Mouse (Mus musculus): ENCODE measurements around the gene Lhx5. TPM values are rescaled to one million over a fixed set of nuclear protein-coding genes. Genes with fewer than 3 reads are reported as not detected.

The Lhx5 gene
- polyA plus RNA-seq (2017; shearing (Covaris generic)): under 1 TPM in 1 of 2 experiments, not detected in 1; 0.33 TPM

DNA sequence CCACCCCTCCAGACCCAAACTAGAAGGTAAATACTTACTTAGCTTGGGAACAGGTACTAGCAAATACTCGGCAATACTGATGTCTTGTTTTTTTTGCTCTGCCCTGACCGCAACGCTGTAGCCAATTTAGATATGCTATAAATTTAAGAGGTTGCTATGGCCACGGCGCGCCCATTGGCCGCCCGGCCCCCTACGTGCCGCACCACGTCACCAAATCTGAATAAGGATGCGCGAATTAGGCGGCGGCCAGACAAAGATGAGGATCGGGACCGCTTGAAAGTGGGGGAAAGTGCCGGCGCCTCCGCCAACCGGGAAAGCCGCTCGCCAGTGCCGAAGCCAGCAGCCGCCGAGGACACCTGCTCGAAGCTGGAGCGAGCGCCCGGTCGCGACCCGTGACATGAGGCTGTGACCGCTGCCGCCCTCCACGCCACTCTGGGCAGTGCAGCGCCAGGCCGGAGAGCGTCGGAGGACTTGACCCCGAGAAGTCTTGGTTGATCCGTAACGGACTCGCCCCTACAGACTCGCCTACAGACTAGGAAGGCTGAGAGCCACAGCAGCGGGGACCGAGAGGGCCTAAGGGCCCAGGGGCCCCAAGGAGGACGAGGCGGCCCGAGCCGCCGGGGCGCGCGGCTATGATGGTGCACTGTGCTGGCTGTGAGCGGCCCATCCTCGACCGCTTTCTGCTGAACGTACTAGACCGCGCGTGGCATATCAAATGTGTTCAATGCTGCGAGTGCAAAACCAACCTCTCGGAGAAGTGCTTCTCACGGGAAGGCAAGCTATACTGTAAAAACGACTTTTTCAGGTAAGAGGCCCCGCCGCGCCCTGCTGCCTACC is at the start of gene Lhx5:
TSS of gene Lhx5 (plus strand) at position 51 of the 837 bp plus-strand sequence.

DNA sequence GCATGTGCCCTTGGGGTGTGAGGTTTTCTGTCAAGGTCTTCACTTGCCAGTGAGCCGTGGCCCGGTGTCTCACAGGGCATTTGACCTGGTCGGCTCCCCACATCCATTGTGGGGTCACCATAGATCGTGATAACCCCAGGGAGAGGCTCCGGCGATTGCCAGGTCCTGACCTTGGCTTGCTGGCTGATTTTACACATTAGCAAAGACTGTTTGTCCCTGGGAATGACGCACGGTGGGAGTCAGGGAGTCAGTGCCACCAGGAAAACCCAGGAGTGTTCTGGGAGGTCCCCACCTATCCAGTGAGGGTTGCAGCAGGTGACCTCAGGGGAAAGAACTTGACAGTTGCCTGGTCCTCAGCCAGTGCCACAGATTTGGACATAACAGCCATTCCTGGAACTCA is 41.3 kb downstream of the Lhx5 start, which contains the start of gene Sdsl:
TSS of gene Sdsl (minus strand) at position 41 of the 400 bp plus-strand sequence.

DNA sequence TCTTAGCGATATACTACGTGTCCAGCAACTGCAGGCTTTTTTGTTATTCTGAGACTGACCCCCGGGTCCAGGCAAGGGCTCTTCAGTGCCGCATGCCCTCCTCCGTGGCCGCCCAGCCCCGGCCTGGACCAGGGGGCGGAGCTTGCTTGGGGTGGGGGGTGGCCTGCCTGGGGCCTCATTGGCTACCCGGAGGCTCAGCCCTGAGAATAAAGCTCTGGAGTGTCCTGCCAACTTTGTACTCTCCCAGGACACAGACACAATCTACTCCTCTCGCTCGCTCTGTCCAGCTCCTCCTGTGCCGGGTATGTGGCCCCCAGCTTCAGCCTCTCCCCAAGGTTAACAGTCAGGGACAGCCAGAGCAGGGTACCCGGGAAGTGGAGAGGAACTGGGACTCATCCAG is 44.8 kb downstream of the Lhx5 start, which contains the start of gene Sds:
TSS of gene Sds (plus strand) at position 231 of the 400 bp plus-strand sequence.

Other genes starting within 250 kb of the Lhx5 start
- gene Sdsl, start 41.1 kb downstream of the Lhx5 start, polyA plus RNA-seq (2017; shearing (Covaris generic)): not detected
- not detected for gene Sds, start 44.8 kb downstream of the Lhx5 start, polyA plus RNA-seq (2017; shearing (Covaris generic))
- gene Plbd2, start 71.9 kb downstream of the Lhx5 start, polyA plus RNA-seq (2017; shearing (Covaris generic)): 10 to 100 TPM; 24.9 to 30.8 TPM
- 10 to 100 TPM; 10.0 to 17.2 TPM for gene Slc8b1, start 79.5 kb downstream of the Lhx5 start, polyA plus RNA-seq (2017; shearing (Covaris generic))
- 10 to 100 TPM; 14.1 to 21.5 TPM for gene Tpcn1, start 157.0 kb downstream of the Lhx5 start, polyA plus RNA-seq (2017; shearing (Covaris generic))
- 1 to 10 TPM in 1 of 2 experiments, under 1 TPM in 1; 0.43 to 1.9 TPM for gene Iqcd, start 157.3 kb downstream of the Lhx5 start, polyA plus RNA-seq (2017; shearing (Covaris generic))
- 1 to 10 TPM; 2.6 to 3.1 TPM for gene Rita1, start 180.9 kb downstream of the Lhx5 start, polyA plus RNA-seq (2017; shearing (Covaris generic))
- gene Ddx54, start 181.0 kb downstream of the Lhx5 start, polyA plus RNA-seq (2017; shearing (Covaris generic)): 10 to 100 TPM; 45.8 to 62.9 TPM
- gene Cfap73, start 202.5 kb downstream of the Lhx5 start, polyA plus RNA-seq (2017; shearing (Covaris generic)): under 1 TPM in 1 of 2 experiments, not detected in 1; 0.18 TPM
- gene Rasal1, start 217.1 kb downstream of the Lhx5 start, polyA plus RNA-seq (2017; shearing (Covaris generic)): 10 to 100 TPM; 11.4 to 15.4 TPM